Mouse (Mus musculus) brain, embryonic 14.5 days (tissue): ENCODE data around the gene Ankrd44. TPM values are rescaled to one million over a fixed set of nuclear protein-coding genes. Genes with fewer than 3 reads are reported as not detected.

ENCODE experiments used
- DNase-seq: peaks from one replicate; pipeline ENCODE4 v3.0.0-alpha.2; 2011; ENCODE audit warnings: low read depth
- CTCF ChIP-seq: fragments of 200-500 bp; IDR thresholded peaks from 2 replicates; pipeline ENCODE4 v1.5.1; 2012; ENCODE audit warnings: inconsistent platforms, mild to moderate bottlenecking, moderate library complexity, borderline replicate concordance; ENCODE audit not compliant: insufficient read depth, insufficient read length; ENCODE audit errors: extremely low read depth
- POLR2A ChIP-seq: fragments of 200-500 bp; IDR thresholded peaks from 2 replicates; pipeline ENCODE4 v1.6.1; 2012; ENCODE audit warnings: mild to moderate bottlenecking, inconsistent platforms, borderline replicate concordance; ENCODE audit not compliant: poor library complexity, insufficient read depth, insufficient read length, severe bottlenecking; ENCODE audit errors: extremely low read depth
- polyA plus RNA-seq: library from polyadenylated mRNA; depleted of rRNA; stranded (reverse); fragments of >200 nt; gene quantifications from 2 replicates; pipeline ENCODE4 v1.2.3, GENCODE M21; 2012

The Ankrd44 gene
- polyA plus RNA-seq, 1 experiment = 55.5 TPM

DNA sequence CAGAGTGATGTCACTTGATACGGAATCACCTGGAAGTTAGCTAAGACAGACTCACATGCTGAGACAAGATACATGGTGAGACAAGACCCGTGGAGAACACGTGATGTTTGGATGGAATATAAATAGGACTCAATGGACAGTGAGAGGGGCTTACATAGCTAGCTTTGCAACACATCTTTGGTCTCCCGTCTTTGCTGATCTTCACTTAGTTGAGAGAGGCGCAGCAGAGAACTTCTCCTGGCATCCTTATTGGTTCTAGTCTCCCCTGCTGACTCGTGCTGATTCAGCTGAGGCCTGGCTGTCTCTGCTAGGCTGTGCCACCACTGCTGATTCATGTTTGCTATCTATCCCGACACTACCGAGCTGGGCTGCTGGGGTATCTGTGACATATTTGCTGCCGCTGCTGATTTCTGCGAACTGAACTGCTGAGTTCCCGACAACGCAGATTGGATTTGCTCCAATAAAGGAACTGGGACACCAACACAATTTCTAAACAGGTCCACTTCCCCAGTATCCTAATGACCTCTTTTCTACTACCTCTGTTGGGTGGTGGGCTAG, 23.4 kb downstream of the Ankrd44 start:
- DNase-seq = no peak
- TF ChIP-seq CTCF (no peak), POLR2A (no peak)

DNA sequence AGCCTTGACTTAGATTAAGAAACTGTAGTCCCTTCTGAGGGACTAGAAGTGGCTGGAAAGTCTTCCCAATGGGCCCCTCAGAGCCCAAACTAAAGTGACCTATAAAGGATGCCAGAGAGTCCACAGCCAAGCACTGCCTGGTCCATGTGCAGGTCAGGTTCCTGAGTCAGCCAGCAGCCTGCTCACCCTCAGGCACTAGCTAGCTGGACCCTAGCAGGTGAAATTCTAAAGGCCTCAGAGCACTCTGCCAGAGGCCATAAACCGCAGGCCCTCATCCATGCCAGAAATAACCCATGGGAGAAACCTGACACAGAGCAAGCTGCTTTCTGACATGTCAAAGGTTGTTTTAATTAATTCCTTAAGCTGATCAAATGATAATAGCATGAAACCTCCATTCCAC, 25.1 kb downstream of the Ankrd44 start:
- no peak for DNase-seq
- TF ChIP-seq CTCF (no peak), POLR2A (no peak)

DNA sequence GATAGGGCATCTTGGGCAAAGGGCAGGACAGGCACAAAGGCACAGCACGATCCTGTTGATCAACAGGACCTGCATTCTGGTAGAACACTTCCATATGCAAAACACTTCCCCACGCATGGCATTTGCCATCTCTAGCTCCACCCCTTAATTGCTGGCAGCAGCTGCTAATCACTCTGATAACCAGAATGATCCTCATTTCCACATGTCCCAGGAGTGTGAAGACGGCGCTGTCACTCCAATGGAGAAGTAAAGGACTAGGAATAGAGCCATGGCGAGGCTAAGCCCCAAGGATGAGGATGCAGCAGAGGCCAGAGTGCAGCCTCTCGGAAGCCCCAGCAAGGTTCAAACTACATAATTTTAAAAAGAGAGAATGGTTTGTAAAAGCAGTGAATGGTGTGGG, 26.9 kb downstream of the Ankrd44 start:
- TF ChIP-seq CTCF (no peak), POLR2A (no peak)
- DNase-seq = peak; percentile 75

DNA sequence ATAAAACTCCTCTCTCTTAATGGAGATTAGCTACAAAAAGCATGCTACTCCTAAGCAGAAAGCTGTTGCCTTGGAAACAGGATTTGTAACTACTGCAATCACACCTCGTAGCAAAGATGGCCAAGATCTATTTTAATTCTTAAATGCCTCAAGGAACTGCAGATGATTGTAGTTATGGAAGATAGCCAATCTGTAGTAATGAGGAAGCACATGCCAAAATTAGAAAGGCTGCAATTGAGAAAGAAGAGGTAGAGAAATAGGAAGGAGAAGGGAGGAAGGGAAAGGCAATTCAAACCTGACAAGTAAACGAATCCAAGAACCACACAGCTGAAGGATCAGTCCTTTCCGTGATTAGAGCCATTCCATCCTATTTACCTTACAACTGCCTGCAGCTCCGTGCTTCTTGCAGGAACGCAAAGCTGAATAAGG, 27.5 kb downstream of the Ankrd44 start:
- peak; percentile 87 for DNase-seq
- no peak for TF ChIP-seq CTCF
- TF ChIP-seq POLR2A = no peak

DNA sequence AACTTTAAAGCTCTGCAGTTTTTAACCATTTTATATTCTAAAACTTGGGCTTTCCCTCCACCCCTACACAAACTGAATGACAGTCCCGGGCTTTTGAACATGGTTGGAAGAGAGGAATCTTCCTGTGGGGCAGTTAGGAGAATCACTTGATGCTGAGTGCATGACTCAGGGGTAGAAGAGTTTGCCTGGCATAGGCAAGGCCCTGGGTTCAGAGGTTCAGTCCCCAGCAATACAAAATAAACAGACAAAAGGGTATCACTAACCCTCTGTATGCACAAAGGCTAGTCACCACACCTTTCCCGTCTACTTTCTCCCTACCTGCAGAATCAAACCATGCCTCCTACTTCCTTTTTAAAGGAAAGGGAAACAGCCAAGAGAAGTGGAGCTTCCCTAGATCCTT, 28.5 kb downstream of the Ankrd44 start:
- no peak for TF ChIP-seq CTCF
- TF ChIP-seq POLR2A = no peak
- no peak for DNase-seq

DNA sequence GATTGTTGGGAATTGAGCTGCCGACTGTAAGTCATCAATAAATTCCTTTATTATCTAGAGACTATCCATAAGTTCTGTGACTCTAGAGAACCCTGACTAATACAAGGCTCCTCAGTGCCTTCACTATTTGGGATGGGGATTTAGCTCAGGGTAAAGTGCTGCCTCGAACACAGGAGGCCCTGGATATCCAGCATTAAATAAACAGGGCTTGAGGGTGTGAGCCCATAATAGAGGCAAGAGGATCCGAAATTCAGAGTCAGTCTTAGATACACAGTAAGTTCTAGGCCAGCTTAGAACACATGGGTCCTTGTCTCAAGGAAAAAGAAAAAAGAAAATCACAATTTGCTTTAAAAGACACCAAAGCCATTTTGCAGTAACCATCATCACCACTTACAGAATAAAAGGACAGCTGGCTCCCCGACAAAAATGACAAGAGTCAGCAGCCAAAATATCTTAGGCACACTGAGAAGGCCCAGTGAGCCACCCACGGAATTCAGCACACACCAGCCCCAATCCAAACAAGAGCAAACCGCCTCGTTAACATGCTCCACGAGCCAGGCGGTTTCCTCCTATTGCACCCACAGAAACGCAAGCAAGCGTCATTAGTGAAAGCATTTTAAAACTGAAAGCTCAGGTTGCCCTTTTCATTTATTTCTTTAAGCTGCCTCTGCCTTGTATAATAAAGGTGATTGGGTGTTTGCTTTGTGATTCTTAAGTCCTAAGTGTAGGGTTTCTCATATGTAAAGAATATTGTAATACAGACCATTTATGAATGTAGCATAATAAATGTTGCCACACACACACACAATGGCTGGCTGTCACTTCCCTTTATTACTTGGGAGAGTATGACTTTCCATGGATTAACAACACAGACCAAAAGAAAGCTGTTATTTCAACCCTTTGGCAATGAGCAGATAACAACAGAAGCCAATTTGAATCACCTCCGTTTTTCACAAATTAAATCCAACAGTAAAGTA, 29.8 kb downstream of the Ankrd44 start:
- peak; percentile 62 for DNase-seq

DNA sequence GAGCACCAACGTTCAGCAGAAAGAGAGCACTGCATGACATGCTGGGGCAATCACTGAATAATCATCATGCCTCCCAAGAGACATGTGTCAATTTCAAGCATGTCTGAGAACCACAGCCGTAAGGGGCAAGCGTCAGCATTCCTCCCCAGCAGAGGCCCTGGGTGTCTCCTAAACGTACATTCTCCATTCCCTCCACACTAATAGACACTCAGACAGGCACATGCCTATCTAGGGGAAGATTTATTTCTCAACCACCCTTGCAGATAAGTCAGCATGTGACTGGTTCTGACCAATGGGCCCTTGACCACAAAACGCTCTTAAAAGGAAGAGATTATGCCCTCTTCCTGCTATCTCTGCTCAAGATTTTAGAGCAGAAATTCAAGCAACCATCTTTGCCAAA, 37.7 kb downstream of the Ankrd44 start:
- DNase-seq = peak; percentile 27
- no peak for TF ChIP-seq CTCF
- no peak for TF ChIP-seq POLR2A

More for the DNA sequence above, 29.8 kb downstream of the Ankrd44 start:
- no peak for TF ChIP-seq POLR2A

DNA sequence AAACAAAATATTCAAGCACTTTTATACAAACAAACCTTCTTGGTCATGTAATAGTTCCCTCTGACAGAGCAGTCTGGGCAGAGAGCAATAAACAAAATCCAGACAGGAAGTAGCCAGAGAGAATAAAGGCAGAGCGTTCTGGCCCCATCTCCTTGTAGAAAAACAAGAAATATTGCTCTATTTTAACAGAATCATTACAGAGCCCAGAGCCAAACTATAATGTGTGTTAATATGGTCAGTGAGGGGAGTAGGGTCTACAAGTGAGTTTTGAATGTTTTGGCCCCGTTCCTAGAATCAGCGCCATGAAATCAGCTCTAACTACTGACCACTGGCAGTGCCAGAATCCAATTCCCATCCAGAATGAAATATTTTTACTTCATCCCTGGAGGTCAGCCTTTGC, 38.3 kb downstream of the Ankrd44 start:
- DNase-seq = no peak
- TF ChIP-seq CTCF (no peak), POLR2A (no peak)

DNA sequence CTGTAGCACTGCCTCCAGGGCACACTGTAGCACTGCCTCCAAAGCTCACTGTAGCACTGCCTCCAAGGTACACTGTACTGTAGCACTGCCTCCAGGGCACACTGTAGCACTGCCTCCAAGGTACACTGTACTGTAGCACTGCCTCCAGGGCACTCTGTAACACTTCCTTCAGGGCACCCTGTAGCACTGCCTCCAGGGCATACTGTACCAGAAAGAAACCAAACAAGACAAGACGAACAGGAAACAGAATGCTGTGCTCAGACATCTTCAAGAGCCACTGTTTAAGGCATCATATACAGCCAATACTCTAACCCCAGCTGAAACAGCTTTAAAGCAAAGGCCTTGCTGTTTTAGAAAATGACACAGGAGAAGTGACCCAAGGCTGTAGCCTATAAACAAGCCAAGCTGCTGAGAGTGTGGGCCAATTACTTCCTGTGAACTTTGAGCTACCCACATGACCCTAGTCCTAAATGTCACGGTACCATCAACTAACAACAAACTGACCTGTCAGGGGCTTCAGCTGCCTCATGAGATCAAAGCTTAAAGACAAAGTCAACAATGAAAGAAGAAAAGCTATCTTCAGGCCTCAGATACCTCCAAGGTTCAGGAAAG, 43.2 kb downstream of the Ankrd44 start:
- TF ChIP-seq POLR2A (no peak), CTCF (no peak)
- DNase-seq = no peak

DNA sequence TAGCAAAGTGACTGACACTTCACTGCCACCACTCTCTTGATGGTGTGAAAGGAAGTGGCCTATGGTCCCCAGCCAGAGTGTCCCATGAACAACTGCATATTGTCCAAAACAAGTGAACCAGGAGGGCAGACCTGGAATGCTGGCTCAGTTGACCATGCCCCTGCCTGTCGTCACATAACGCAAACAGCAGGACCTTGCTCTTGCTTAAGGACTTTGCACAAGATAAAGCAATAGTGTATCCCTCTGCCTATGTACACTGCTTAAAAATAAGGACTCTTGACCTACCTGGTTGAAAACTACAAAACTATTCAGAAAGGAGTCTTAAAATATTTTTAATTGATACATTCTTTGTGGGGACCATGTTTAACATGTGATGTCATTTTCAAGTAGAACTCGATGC, 44.7 kb downstream of the Ankrd44 start:
- TF ChIP-seq CTCF (no peak), POLR2A (no peak)
- DNase-seq = no peak

DNA sequence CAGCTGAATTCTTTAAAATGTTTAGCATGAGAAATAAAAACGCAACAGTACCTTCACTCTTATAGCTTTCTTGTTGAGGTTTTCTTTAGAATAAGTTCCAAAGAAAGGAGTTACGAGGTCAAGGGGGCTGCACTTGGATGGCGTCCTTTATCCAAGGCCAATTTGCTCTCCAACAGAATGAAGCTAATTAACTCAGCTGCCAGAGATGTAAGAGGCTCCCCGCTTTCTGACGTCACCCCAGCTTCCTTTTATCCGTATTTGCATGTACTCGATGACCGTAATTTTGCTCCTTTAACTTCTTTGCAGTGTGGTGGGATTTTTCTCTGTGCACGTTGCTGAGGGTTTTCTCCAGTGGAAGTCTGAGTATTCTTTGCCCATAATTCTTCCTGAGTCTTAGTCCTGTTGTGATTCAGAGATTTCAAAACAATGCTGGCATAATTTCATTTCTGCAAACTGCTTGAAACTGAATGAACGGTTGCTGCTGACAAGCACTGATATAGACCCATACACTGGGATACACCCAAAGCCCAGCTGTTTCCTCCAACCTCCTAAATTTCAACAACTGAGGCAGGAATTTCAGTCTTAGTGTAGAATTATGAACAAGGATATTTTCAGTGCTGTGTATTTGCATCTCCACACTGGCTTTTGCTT, 48.6 kb downstream of the Ankrd44 start:
- TF ChIP-seq CTCF = no peak
- no peak for TF ChIP-seq POLR2A
- DNase-seq = peak; percentile 89

DNA sequence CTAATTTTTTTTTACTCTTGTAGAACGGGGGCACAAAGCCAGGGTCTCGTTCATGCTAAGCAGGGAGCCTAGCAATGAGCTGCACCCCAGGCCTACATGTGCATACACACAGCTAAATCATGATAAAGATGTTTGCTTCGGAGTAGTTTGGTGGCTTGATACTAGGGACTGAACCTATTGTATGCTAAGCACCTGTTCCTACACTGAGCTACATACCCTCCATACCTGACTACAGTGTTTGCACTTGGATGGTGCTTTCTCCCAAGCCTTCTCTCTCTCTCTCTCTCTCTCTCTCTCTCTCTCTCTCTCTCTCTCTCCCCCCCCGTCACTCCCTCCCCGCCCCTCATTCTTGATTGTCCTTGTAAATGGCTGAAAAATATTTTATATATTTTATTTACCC, 49.2 kb downstream of the Ankrd44 start:
- no peak for TF ChIP-seq CTCF
- no peak for TF ChIP-seq POLR2A
- DNase-seq = no peak

DNA sequence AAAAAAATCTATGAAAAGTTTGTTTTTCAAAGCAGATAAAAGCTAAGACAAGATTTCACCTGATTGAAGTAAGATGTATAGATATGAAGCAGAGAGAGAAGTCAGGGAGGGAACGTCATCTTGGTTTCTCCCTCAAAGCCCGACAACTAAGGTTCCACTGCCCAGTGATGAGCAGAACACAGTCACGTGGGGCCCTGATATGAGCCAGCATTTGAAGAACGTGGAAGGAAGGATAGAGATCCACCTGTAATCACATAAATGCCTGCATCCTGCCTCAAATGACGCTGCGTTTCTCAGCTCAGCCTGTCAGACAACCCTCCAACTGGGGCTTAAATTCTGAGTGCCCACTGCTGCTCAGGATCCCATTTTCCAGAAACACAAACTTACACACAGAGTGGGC, 52.1 kb downstream of the Ankrd44 start:
- TF ChIP-seq POLR2A (no peak), CTCF (no peak)
- no peak for DNase-seq
